Mouse (Mus musculus) lung, embryonic 14.5 days (tissue): ENCODE results near the gene G530012D18Rik. TPM values are rescaled to one million over a fixed set of nuclear protein-coding genes. Genes with fewer than 3 reads are reported as not detected.
"Not testable (repeated sequence)": the region's sequence is repeated elsewhere in the genome, so short reads cannot be mapped to it uniquely, and the experiment has no call there.

Experiments used
- ATAC-seq: fragments of 200-750 bp; cut with Nextera tagmentation; 2 replicates; pipeline ENCODE4 v1.8.0; 2017; ENCODE audit warnings: mild to moderate bottlenecking, moderate TSS enrichment, moderate library complexity; ENCODE audit not compliant: insufficient read depth
- DNase-seq: peaks from one replicate; pipeline ENCODE4 v3.0.0-alpha.2; 2015
- H3K27ac ChIP-seq: fragments of 300-500 bp; sonication (generic); 2 replicates; pipeline ENCODE4 v1.5.1; 2014; ENCODE audit warnings: low read depth, mild to moderate bottlenecking, moderate library complexity
- H3K27me3 ChIP-seq: fragments of 300-500 bp; sonication (generic); 2 replicates; pipeline ENCODE4 v1.6.1; 2014; ENCODE audit warnings: low read length, control low read depth; ENCODE audit not compliant: insufficient read depth
- H3K36me3 ChIP-seq: fragments of 300-500 bp; sonication (generic); 2 replicates; pipeline ENCODE4 v1.6.1; 2014; ENCODE audit warnings: control low read depth; ENCODE audit not compliant: insufficient read depth
- H3K4me1 ChIP-seq: fragments of 300-500 bp; sonication (generic); 2 replicates; pipeline ENCODE4 v1.6.1; 2014; ENCODE audit warnings: antibody characterized with exemption, control low read depth; ENCODE audit not compliant: insufficient read depth
- H3K4me2 ChIP-seq: fragments of 300-500 bp; sonication (generic); 2 replicates; pipeline ENCODE4 v1.6.1; 2014; ENCODE audit warnings: mild to moderate bottlenecking
- H3K4me3 ChIP-seq: fragments of 300-500 bp; sonication (generic); 2 replicates; pipeline ENCODE4 v1.5.1; 2014; ENCODE audit warnings: low read depth, low read length
- H3K9ac ChIP-seq: fragments of 300-500 bp; sonication (generic); 2 replicates; pipeline ENCODE4 v1.6.1; 2014
- H3K9me3 ChIP-seq: fragments of 300-500 bp; sonication (generic); 2 replicates; pipeline ENCODE4 v1.6.1; 2016; ENCODE audit warnings: low read depth, low read length, control low read depth
- CTCF ChIP-seq: IDR thresholded peaks from 2 replicates; pipeline ENCODE4 v1.5.1; 2016; ENCODE audit warnings: antibody characterized with exemption, low read depth
- WGBS: fragments of 180-500 bp; shearing (Covaris S2); extraction: QIAGEN DNeasy Blood & Tissue Kit; methylation state at CpG from one replicate; pipeline ENCODE4 v1.1.7; 2014; 5-methylcytosine and 5-hydroxymethylcytosine counted together
- polyA plus RNA-seq: library from polyadenylated mRNA; unstranded; fragments of >200 nt; fragmentation: Nextera tagmentation; extraction: Ambion mirVana; gene quantifications from 2 replicates; pipeline ENCODE4 v1.2.1, GENCODE M21; 2014

The G530012D18Rik gene
- polyA plus RNA-seq, 1 experiment from 2014 or later = not detected

DNA sequence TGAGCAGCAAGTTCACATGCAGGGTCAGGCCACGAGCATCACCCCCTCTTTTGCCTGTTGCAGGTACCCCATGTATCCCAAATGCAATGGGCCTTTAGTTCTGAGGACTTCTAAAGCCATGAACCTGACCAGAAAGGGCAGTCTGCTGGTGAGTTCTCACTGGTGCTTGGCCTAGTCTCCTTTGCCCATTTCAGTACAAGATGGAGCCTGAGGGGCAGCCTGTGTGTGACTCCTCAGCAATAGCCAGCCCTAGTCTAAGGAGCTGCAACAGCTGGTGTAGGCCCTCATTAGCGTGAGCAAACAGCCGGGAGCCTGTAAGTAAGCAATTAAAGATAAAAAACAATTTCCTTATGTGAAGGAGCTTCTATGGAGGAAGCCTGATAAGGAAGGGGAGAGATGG lies 5.1 kb downstream of the G530012D18Rik start:
- not testable (repeated sequence) for H3K9ac ChIP-seq, ATAC-seq, H3K4me3 ChIP-seq, DNase-seq, H3K4me1 ChIP-seq, H3K9me3 ChIP-seq, H3K27me3 ChIP-seq, H3K4me2 ChIP-seq, H3K36me3 ChIP-seq, H3K27ac ChIP-seq
- WGBS = 77% methylated on average over 3 of the region's 3 CpGs

DNA sequence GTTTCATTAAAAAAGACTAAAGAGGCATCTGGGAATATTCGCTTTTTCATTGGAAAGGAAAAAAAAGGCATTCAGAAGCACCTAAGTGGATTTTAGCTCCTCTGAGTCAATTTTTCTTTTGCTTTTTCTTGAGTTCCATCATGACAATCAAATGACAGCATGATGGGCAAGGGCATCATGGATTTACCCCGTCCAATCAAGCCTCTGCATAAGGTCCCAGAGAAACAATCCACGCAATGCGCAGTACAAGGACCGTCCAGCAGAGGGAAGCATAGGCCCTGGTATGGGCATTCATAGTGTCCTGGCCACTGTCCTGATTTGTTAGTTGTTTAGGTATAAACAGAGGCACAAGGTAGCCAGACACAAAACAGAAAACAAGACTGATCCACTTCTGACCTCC lies 6.0 kb downstream of the G530012D18Rik start:
- H3K27me3 ChIP-seq, H3K4me2 ChIP-seq, H3K4me1 ChIP-seq, H3K36me3 ChIP-seq, H3K27ac ChIP-seq, ATAC-seq, H3K9me3 ChIP-seq, H3K4me3 ChIP-seq, H3K9ac ChIP-seq: not testable (repeated sequence)
- TF ChIP-seq CTCF = peak; percentile 50
- WGBS = 29% methylated on average over 5 of the region's 5 CpGs
- peak; percentile 1 for DNase-seq

DNA sequence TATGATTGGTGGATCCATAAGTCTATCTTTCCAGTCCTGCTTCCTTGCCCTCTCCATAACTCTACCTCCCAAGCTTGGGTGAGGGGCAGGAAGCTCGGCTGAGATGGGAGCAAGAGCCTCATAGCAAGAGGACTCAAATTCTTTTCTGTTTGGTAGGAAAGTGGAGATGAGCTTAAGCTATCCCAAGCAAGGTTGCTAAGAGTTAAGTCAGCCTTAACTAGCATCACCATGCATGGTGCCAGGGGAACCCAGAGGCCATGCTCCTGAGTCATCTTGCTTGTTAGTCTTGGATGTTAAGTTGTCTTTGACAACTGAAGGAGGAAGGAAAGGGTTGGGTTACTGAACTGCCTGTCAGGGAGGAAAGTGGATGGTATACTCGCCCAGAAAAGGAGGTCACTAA lies 13.2 kb downstream of the G530012D18Rik start:
- not testable (repeated sequence) for H3K4me3 ChIP-seq, H3K9me3 ChIP-seq, H3K27me3 ChIP-seq, ATAC-seq, DNase-seq, H3K4me1 ChIP-seq, H3K27ac ChIP-seq, H3K36me3 ChIP-seq, H3K9ac ChIP-seq, H3K4me2 ChIP-seq
- WGBS = 83% methylated on average over 1 of the region's 2 CpGs

DNA sequence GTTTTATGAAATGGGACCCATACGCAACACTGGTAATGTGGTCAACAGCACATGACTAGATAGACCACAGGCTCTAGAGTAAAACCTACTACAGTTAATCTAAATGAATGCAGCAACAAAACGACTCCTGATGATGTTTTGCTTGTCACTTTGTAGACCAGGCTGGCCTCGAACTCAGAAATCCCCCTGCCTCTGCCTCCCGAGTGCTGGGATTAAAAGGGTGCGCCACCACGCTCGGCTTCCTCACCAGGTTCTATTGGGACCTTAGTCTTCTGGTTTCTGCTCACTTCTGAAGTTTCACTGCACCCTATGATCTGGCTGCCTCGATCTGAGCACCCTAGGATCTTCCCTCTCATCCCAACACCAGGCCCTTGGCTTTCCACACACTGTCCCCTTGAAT lies 17.1 kb downstream of the G530012D18Rik start:
- 80% methylated on average over 8 of the region's 8 CpGs for WGBS
- H3K27me3 ChIP-seq, H3K4me2 ChIP-seq, H3K9ac ChIP-seq, H3K4me1 ChIP-seq, H3K36me3 ChIP-seq, H3K9me3 ChIP-seq, H3K27ac ChIP-seq, ATAC-seq, H3K4me3 ChIP-seq, DNase-seq: not testable (repeated sequence)

DNA sequence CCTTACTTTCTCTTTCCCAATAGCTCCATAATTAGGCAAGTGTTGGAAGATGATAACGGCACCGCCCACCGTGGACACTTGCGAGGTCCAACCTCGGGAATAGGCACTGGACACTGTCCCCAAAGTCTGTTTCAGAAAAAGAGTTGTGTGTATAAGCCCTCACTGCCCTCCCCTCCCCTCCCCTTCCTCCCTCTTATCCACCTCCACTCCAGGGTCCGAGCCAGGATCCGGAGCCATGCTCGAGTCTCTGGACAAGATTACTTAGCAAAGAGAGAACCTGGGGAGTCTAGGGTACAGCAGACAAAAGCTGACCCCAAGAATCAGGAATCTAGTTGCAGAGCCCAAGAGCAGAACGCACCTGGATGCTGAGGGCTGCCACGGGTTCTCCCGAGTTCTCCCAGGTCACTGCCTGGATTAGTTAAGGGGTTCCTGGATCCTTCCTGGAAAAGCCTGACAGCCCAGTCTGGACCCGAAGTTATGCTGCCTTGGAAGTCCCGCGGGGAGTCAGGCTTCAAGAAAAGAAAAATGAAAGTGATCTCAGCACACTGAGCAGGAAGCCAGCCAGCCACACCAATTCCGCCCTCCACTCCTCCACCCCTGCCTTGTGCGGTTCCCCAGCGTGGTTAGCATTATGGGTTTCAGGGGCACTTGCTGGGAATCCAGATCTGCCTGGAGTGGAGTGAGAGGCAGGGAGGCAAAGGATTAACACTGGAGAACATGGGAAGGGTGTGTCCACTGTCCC lies 23.0 kb downstream of the G530012D18Rik start, which contains the start of gene Sp110:
Sp110 (minus strand) TSS at position 547 of the 742 bp plus-strand sequence.
- not testable (repeated sequence) for H3K27ac ChIP-seq, H3K4me3 ChIP-seq, H3K4me1 ChIP-seq, H3K27me3 ChIP-seq, H3K36me3 ChIP-seq, H3K4me2 ChIP-seq, H3K9ac ChIP-seq, ATAC-seq, H3K9me3 ChIP-seq
- 64% methylated on average over 16 of the region's 17 CpGs for WGBS
- DNase-seq = peak; percentile 1

DNA sequence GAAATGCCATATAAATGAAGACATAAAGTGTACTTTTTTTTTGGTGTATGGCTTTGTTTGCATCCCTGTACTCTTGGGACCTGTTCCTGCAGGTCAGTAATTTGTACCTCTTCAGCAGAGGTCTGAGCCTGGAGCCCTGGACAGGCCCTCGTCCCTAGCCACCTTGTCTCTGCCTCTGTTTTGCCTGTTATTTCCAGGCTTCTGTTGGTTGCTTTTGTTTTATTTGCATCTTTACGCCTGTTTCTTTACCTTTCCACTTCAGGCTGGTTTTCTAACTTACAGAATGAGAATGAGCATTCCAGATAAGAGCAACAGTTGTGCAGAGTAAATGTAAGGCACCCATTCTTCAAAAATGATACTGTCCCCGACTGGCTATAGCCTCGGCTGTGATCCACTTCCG lies 24.6 kb downstream of the G530012D18Rik start, which contains the start of gene Sp140:
Sp140 (plus strand) TSS at position 301 of the 400 bp plus-strand sequence.
- H3K9ac ChIP-seq, H3K27ac ChIP-seq, H3K4me1 ChIP-seq, H3K4me3 ChIP-seq, DNase-seq, ATAC-seq, H3K9me3 ChIP-seq, H3K27me3 ChIP-seq, H3K36me3 ChIP-seq, H3K4me2 ChIP-seq: not testable (repeated sequence)
- WGBS = no CpG with 5 or more reads among the region's 5 CpGs

DNA sequence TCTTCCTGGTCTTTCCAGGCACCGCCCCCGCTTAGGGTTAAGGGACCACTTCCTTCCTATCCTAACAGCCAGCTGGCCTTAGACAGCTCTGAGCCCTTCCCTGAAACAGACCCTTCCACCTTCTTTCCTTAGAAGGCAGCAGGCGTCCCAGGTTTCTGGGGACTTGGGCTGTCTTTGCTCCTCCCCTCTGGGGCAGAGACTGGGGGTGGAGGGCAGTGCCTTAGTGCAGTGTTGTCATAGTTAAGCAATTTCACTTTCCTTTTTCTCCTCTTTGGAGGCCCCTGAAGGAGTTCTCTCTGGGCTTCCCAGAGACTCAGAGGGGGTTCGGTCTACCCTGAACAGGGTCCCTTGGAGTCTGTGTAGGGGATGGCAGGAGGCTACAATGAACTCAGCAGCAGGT lies 25.3 kb downstream of the G530012D18Rik start:
- not testable (repeated sequence) for H3K27me3 ChIP-seq, H3K9ac ChIP-seq, H3K4me3 ChIP-seq, H3K4me1 ChIP-seq, H3K36me3 ChIP-seq, DNase-seq, ATAC-seq, H3K4me2 ChIP-seq, H3K9me3 ChIP-seq, H3K27ac ChIP-seq
- WGBS = 61% methylated on average over 4 of the region's 4 CpGs

DNA sequence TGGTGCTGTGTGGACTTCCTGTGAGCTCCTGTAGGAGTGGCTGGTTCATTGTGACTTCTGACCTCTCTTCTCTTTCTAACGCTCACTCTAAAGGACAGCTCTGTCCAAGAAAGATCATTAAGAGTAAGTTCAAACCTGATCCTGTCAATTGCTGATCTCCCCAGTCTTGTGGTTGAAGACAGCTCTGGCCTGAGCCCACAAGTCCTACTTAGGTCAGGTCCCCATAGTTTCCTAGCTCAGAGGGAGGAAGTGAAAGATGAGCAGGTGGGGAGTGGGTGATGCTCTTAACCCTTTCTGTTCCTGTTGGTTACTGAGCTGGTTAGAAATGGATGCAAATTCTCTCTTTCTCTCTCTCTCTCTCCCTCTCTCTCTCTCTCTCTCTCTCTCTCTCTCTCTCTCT lies 28.9 kb downstream of the G530012D18Rik start:
- DNase-seq = not testable (repeated sequence)

DNA sequence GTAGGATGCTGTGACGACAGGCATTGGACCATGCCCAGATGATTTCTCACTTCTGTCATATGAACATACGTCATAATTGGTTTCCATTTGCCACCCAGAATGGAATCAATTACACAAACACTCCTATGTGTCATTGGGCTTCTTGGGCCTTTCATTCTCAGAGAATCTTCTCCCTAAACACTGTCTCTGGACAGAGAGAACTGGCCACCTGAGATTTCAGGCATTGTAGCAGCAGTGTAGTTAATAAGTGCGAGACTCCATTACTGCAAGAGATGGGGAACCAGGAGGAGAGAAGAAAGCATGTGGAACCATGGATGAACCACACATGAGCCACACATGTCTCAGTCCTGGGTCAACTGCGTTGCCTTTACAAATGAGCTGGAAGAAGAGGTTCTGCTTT lies 32.9 kb downstream of the G530012D18Rik start:
- DNase-seq, H3K36me3 ChIP-seq, H3K27ac ChIP-seq, H3K9me3 ChIP-seq, H3K4me3 ChIP-seq, H3K4me1 ChIP-seq, H3K9ac ChIP-seq, H3K4me2 ChIP-seq, H3K27me3 ChIP-seq, ATAC-seq: not testable (repeated sequence)
- 72% methylated on average over 3 of the region's 4 CpGs for WGBS

More for the DNA sequence above, 28.9 kb downstream of the G530012D18Rik start:
- H3K9me3 ChIP-seq, H3K36me3 ChIP-seq, H3K9ac ChIP-seq, H3K4me1 ChIP-seq, H3K27ac ChIP-seq, H3K4me2 ChIP-seq, ATAC-seq, H3K27me3 ChIP-seq, H3K4me3 ChIP-seq: not testable (repeated sequence)
- WGBS = no CpG with 5 or more reads among the region's 1 CpGs

DNA sequence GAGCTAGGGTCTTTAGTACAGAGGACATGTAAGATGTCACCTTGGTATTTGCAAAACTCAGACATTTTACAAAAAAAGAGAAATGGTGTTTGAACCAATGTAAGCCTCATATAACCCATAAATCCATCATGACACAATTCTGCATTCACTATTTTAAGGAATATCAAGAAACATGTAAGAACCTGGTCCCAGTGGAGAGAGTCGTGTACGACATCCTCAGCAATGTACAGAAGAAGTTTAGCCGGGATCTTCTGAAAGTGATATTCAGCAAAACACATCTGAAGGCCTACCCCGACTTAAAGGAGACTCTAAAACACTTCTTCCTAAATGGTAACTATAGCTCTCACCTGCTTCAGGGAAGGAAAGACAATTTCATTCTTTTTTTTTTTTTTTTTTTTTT lies 35.1 kb downstream of the G530012D18Rik start:
- not testable (repeated sequence) for H3K27ac ChIP-seq, DNase-seq, H3K4me3 ChIP-seq, H3K4me2 ChIP-seq, H3K9me3 ChIP-seq, H3K9ac ChIP-seq, H3K27me3 ChIP-seq, ATAC-seq, H3K36me3 ChIP-seq, H3K4me1 ChIP-seq
- no CpG with 5 or more reads among the region's 4 CpGs for whole genome bisulfite sequencing

DNA sequence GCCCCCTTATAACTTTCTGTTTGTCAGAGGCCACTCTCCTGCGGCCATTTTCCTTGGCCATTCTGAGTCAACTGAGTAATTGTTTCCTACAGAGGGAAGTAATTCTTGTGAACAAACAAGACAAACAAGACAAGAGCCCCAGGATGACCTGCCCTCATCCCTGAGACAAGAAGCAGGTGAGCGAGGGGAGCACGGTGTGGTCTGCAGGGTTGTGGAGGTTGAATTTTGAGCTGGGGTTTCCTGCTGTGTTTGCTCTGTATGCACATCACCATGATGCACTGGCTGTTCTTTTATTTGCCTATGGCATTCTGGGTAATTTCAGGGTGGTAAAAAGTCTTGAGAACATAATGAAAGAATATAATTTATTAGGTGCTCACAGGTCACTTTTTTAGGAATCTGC lies 39.6 kb downstream of the G530012D18Rik start:
- H3K36me3 ChIP-seq, ATAC-seq, H3K9ac ChIP-seq, H3K4me3 ChIP-seq, DNase-seq, H3K27me3 ChIP-seq, H3K4me2 ChIP-seq, H3K4me1 ChIP-seq, H3K9me3 ChIP-seq, H3K27ac ChIP-seq: not testable (repeated sequence)
- WGBS = 88% methylated on average over 3 of the region's 3 CpGs
